Mouse (Mus musculus) large intestine, adult 2 months (tissue): ENCODE results near the gene Rps8. TPM values are rescaled to one million over a fixed set of nuclear protein-coding genes. Genes with fewer than 3 reads are reported as not detected.

Experiments
- DNase-seq: peaks from one replicate; pipeline ENCODE4 v3.0.0-alpha.2; 2012; ENCODE audit warnings: low read depth, low spot score
- WGBS: fragments of 180-500 bp; shearing (Covaris S2); methylation state at CpG from one replicate; pipeline ENCODE4 v1.1.7; 2018; 5-methylcytosine and 5-hydroxymethylcytosine counted together
- polyA plus RNA-seq: library from polyadenylated mRNA; depleted of rRNA; stranded (reverse); fragments of >200 nt; gene quantifications from 2 replicates; pipeline ENCODE4 v1.2.3, GENCODE M21; 2012

Rps8 gene
- polyA plus RNA-seq, 1 experiment: 620 TPM

GRCm38 (mm10) chr4:117126675-117127290 lies 29.3 kb downstream of the Rps8 start, which contains the start of gene Tctex1d4:
Gene Tctex1d4, plus strand, starts transcription at chr4:117126794.
- no peak for DNase-seq
- WGBS: 66% methylated on average over 9 of the region's 9 CpGs

GRCm38 (mm10) chr4:117125910-117126674 lies 30.0 kb downstream of the Rps8 start:
- WGBS: 37% methylated on average over 15 of the region's 15 CpGs
- peak; percentile 72 for DNase-seq

- DNase-seq: no peak
- WGBS: 42% methylated on average over 8 of the region's 8 CpGs
Observed at GRCm38 (mm10) chr4:117125348-117125909, 30.6 kb downstream of the Rps8 start, which contains the start of gene Btbd19. Gene Btbd19, minus strand, starts transcription at chr4:117125725.

- DNase-seq: no peak
- 65% methylated on average over 14 of the region's 14 CpGs for WGBS
Observed at GRCm38 (mm10) chr4:117124518-117125347, 31.3 kb downstream of the Rps8 start.

GRCm38 (mm10) chr4:117124218-117124517 lies 31.9 kb downstream of the Rps8 start:
- no peak for DNase-seq
- 80% methylated on average over 3 of the region's 3 CpGs for WGBS

- 66% methylated on average over 8 of the region's 9 CpGs for WGBS
- DNase-seq: no peak
Observed at GRCm38 (mm10) chr4:117123546-117124217, 32.4 kb downstream of the Rps8 start.

- DNase-seq: no peak
- 74% methylated on average over 4 of the region's 4 CpGs for WGBS
Observed at GRCm38 (mm10) chr4:117122209-117122608, 33.8 kb downstream of the Rps8 start.

- peak; percentile 94 for DNase-seq
- under 1% methylated on average over 69 of the region's 69 CpGs for WGBS
Observed at GRCm38 (mm10) chr4:117120445-117121414, 35.3 kb downstream of the Rps8 start.

- no peak for DNase-seq
- 6% methylated on average over 10 of the region's 10 CpGs for WGBS
Observed at GRCm38 (mm10) chr4:117120052-117120444, 36.0 kb downstream of the Rps8 start.

GRCm38 (mm10) chr4:117119636-117120035 lies 36.4 kb downstream of the Rps8 start:
- no peak for DNase-seq
- WGBS: 80% methylated on average over 5 of the region's 5 CpGs

GRCm38 (mm10) chr4:117117931-117118330 lies 38.1 kb downstream of the Rps8 start:
- DNase-seq: no peak
- WGBS: 90% methylated on average over 7 of the region's 7 CpGs

GRCm38 (mm10) chr4:117115592-117115991 lies 40.5 kb downstream of the Rps8 start:
- DNase-seq: no peak
- 77% methylated on average over 5 of the region's 5 CpGs for WGBS

- WGBS: 88% methylated on average over 1 of the region's 1 CpGs
- no peak for DNase-seq
Observed at GRCm38 (mm10) chr4:117113237-117113636, 42.8 kb downstream of the Rps8 start.

- DNase-seq: no peak
- 88% methylated on average over 11 of the region's 11 CpGs for WGBS
Observed at GRCm38 (mm10) chr4:117110985-117111384, 45.1 kb downstream of the Rps8 start.

GRCm38 (mm10) chr4:117110249-117110648 lies 45.8 kb downstream of the Rps8 start:
- no peak for DNase-seq
- 75% methylated on average over 13 of the region's 13 CpGs for WGBS

GRCm38 (mm10) chr4:117109330-117109729 lies 46.7 kb downstream of the Rps8 start:
- DNase-seq: no peak
- WGBS: 87% methylated on average over 25 of the region's 25 CpGs

- 94% methylated on average over 6 of the region's 6 CpGs for WGBS
- DNase-seq: no peak
Observed at GRCm38 (mm10) chr4:117108524-117108849, 47.6 kb downstream of the Rps8 start.

GRCm38 (mm10) chr4:117107813-117108523 lies 48.1 kb downstream of the Rps8 start:
- 87% methylated on average over 18 of the region's 18 CpGs for WGBS
- DNase-seq: no peak
